Mouse (Mus musculus) T-helper 2 cell (primary cell): ENCODE data around the gene Mapk14.

Experiments used
- in situ Hi-C: fragments of 300-600 bp; cut with MboI, MseI; formaldehyde crosslinking; loops from one replicate; pipeline ENCODE4 v1.15.1; 2025; ENCODE audit warnings: high pct_unique_total_duplicates

The Mapk14 gene

GRCm38 (mm10) chr17:28781290-28782045, 90.3 kb downstream of the Mapk14 start:
- in situ Hi-C loops, result no loop called here

DNA sequence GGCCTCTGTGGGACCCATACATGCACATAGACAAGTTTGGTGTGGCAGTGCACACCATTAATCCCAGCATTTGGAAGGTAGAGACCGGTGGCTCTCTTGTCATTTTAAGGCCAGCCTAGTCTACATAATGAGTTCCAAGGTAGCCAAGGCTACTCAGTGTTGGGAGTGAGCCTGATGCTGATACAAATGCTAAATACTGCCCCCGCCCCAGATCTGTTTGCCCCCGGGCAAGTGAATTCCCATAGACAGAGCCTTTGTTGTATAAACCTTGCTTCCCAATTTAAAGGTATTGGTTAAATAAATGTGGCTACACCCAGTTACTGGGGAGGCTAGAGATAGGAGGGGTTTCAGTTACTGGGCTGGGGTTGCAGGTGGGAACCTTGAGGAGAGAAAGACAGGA, 93.9 kb downstream of the Mapk14 start:
- in situ Hi-C loops, result no loop called here

GRCm38 (mm10) chr17:28787507-28787906, 96.4 kb downstream of the Mapk14 start:
- in situ Hi-C loops, result no loop called here

GRCm38 (mm10) chr17:28797031-28797430, 105.9 kb downstream of the Mapk14 start:
- in situ Hi-C loops, result no loop called here
